Mouse (Mus musculus): Measurements from ENCODE around the gene 2700081O15Rik. TPM values are rescaled to one million over a fixed set of nuclear protein-coding genes. Genes with fewer than 3 reads are reported as not detected.

2700081O15Rik gene
- 4.2 and 4.6 TPM in 2 replicates for polyA plus RNA-seq (2012; rRNA removed)

DNA sequence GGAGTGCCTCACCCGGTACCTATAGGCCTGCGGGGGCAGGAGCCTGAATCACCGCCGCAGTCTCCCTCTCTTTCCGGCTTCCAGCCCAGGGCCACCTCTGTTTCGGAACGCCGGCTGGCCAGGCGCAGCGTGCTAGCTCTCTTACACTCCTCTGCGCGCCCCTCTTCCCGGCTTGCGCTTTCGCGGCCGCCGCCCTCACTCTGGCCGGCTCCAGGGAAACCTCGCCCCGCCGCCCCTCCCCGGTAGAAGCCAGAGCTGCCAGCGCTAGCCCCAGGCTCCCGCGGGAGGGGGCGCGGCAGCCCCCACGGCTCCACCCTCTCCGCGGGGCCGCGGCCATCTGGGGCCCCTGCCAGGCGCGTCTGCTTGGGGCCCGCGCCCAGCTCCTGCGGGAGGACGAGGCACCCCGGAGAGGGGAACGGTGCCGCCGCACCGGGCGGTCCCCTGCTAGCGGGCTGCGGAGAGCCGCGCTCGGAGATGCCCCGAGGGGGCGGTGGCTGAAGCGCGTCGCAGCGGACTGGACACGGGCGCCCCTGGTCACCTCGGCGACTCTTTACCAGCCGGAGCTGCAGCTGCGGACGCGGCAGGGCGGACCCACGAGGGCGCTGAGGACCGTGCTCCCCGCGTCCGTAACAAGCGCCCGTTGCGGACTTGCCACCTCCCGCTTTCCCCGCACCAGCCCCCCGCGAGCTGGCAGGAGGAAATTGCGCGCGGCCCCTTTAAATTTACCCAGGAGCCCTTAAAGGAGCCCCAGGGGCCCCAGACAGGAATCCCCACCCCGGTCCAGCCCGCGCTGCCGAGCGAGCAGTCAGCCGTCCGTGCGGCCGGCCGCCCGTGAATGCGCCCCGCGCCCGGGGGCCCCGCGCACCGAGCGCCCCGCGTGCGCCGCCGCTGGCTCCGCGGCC lies at the start of gene 2700081O15Rik:
2700081O15Rik (plus strand) TSS at position 792 of the 902 bp plus-strand sequence.

DNA sequence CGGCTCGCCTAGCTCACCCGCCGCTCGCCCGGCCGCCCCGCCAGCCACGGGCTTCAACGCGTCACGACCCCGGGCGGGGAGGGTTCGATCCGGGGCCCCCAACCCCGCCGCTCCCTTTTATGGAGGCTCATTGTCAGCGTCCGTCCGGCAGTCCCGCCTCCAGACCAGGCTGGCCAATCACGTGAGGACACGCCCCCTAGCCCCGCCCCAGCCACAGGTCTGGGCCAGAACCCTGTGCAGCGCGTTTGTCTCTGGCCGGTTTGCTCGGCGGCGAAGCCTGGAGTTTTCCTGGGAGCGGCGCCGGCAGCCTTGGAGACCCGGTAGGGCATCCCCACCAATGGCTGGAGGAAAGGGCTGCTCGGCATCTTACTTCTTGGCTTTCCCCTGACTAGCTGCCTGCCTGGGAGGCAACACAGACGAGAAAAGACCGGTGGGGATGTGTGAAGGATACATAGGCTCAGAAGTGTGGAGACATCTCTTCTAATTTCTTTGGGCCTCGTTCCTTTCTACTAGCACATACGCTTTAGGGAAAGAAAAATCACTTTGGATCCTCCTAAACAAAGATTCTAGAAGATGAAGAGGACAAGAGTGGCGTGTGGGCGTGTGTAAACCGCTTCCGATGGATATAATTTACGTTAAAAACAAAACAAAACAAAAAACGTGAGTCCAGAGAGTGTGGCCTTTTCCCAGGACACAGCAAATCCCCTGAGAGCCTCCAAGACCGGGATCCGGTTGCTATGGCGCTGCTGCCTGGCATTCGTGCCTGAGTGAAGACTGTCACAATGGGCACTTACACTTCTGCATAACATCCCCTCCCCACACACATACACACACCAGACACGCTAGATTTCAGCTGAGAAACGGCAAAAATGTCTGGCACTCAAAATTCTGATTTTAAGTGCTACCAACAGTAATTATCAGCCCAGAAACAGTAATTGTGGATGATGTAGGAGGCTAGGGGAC lies 34.2 kb upstream of the 2700081O15Rik start, which contains the start of gene Spindoc:
Spindoc (minus strand) TSS at position 92 of the 963 bp plus-strand sequence.

Other genes with a start within 250 kb of the 2700081O15Rik start
- gene Otub1, start 211.3 kb upstream of the 2700081O15Rik start, polyA plus RNA-seq (2012; rRNA removed): 35.7 and 36.7 TPM in 2 replicates
- gene Cox8a, start 200.0 kb upstream of the 2700081O15Rik start, polyA plus RNA-seq (2012; rRNA removed): 378 and 389 TPM in 2 replicates
- gene Naa40, start 176.4 kb upstream of the 2700081O15Rik start, polyA plus RNA-seq (2012; rRNA removed): 12.3 and 13.1 TPM in 2 replicates
- gene Rcor2, start 150.3 kb upstream of the 2700081O15Rik start, polyA plus RNA-seq (2012; rRNA removed): 1.9 and 2.0 TPM in 2 replicates
- gene Mark2, start 75.8 kb upstream of the 2700081O15Rik start, polyA plus RNA-seq (2012; rRNA removed): 11.8 and 13.6 TPM in 2 replicates
- 2.4 and 3.2 TPM in 2 replicates for gene Spindoc, start 34.6 kb upstream of the 2700081O15Rik start, polyA plus RNA-seq (2012; rRNA removed)
- 48.5 and 50.4 TPM in 2 replicates for gene Rtn3, start 65.7 kb downstream of the 2700081O15Rik start, polyA plus RNA-seq (2012; rRNA removed)
- gene Atl3, start 76.4 kb downstream of the 2700081O15Rik start, polyA plus RNA-seq (2012; rRNA removed): 8.3 TPM in 2 replicates
- 10.5 and 13.8 TPM in 2 replicates for gene Pla2g16, start 139.8 kb downstream of the 2700081O15Rik start, polyA plus RNA-seq (2012; rRNA removed)
- gene Lgals12, start 189.6 kb downstream of the 2700081O15Rik start, polyA plus RNA-seq (2012; rRNA removed): 0.01 TPM in 1 of 2 replicates, not detected in the other
- gene Hrasls5, start 194.9 kb downstream of the 2700081O15Rik start, polyA plus RNA-seq (2012; rRNA removed): not detected in 2 replicates